Mouse (Mus musculus) R1 (cell line): Measurements from ENCODE around the gene Ccdc74a.

Experiments used
- DNase-seq: peaks from one replicate; pipeline ENCODE4 v3.0.0-alpha.2; 2018; ENCODE audit warnings: low read depth, low spot score

The Ccdc74a gene

GRCm38 (mm10) chr16:17646310-17647114 is at the start of gene Ccdc74a:
Gene Ccdc74a, plus strand, starts transcription at chr16:17646470.
- DNase-seq, result peak; percentile 87

GRCm38 (mm10) chr16:17600944-17601562 is 45.2 kb upstream of the Ccdc74a start:
- peak; percentile 53 for DNase-seq

GRCm38 (mm10) chr16:17604941-17605340 is 41.3 kb upstream of the Ccdc74a start:
- no peak for DNase-seq

GRCm38 (mm10) chr16:17605684-17606083 is 40.6 kb upstream of the Ccdc74a start:
- DNase-seq, result no peak

- no peak for DNase-seq
Observed at GRCm38 (mm10) chr16:17611383-17611782, 34.9 kb upstream of the Ccdc74a start.

- peak; percentile 39 for DNase-seq
Observed at GRCm38 (mm10) chr16:17614740-17615139, 31.5 kb upstream of the Ccdc74a start.

GRCm38 (mm10) chr16:17616212-17616611 is 30.1 kb upstream of the Ccdc74a start:
- no peak for DNase-seq

GRCm38 (mm10) chr16:17617922-17618565 is 28.2 kb upstream of the Ccdc74a start:
- DNase-seq, result peak; percentile 95

GRCm38 (mm10) chr16:17619198-17620105 is 26.8 kb upstream of the Ccdc74a start, which contains the start of gene Smpd4:
Gene Smpd4, plus strand, starts transcription at chr16:17619354.
- peak; percentile 92 for DNase-seq

GRCm38 (mm10) chr16:17621936-17622335 is 24.3 kb upstream of the Ccdc74a start:
- DNase-seq, result peak; percentile 83

GRCm38 (mm10) chr16:17625488-17626268 is 20.6 kb upstream of the Ccdc74a start:
- DNase-seq, result peak; percentile 52

GRCm38 (mm10) chr16:17626269-17626555 is 20.1 kb upstream of the Ccdc74a start:
- DNase-seq, result no peak

GRCm38 (mm10) chr16:17632580-17632979 is 13.7 kb upstream of the Ccdc74a start:
- DNase-seq, result no peak

- peak; percentile 67 for DNase-seq
Observed at GRCm38 (mm10) chr16:17633481-17634181, 12.6 kb upstream of the Ccdc74a start.

GRCm38 (mm10) chr16:17636904-17637303 is 9.4 kb upstream of the Ccdc74a start:
- no peak for DNase-seq

GRCm38 (mm10) chr16:17637610-17638009 is 8.7 kb upstream of the Ccdc74a start:
- no peak for DNase-seq

- no peak for DNase-seq
Observed at GRCm38 (mm10) chr16:17638036-17638628, 8.1 kb upstream of the Ccdc74a start.

- no peak for DNase-seq
Observed at GRCm38 (mm10) chr16:17639081-17639480, 7.2 kb upstream of the Ccdc74a start.

GRCm38 (mm10) chr16:17639951-17640350 is 6.3 kb upstream of the Ccdc74a start:
- DNase-seq, result no peak

- no peak for DNase-seq
Observed at GRCm38 (mm10) chr16:17640706-17641105, 5.6 kb upstream of the Ccdc74a start.
